Mouse (Mus musculus) heart, embryonic 11.5 days (tissue): ENCODE data around the gene Jhy. TPM values are rescaled to one million over a fixed set of nuclear protein-coding genes. Genes with fewer than 3 reads are reported as not detected.
A peak's percentile ranks its signal among the peaks of the same experiment; 100 is the strongest.

Experiments used
- ATAC-seq: fragments of 200-750 bp; cut with Nextera tagmentation; replicated peaks from 2 replicates; pipeline ENCODE4 v1.8.0; 2017; ENCODE audit warnings: moderate library complexity; ENCODE audit not compliant: insufficient number of reproducible peaks, low FRiP score, low TSS enrichment
- H3K27ac ChIP-seq: fragments of 300-500 bp; sonication (generic); 2 replicates; pipeline ENCODE4 v1.5.1; 2014; ENCODE audit warnings: mild to moderate bottlenecking, low read depth, low read length
- H3K27me3 ChIP-seq: fragments of 300-500 bp; sonication (generic); 2 replicates; pipeline ENCODE4 v1.6.1; 2014; ENCODE audit warnings: mild to moderate bottlenecking, low read length, mixed read lengths; ENCODE audit not compliant: control insufficient read depth, insufficient read depth
- H3K36me3 ChIP-seq: fragments of 300-500 bp; sonication (generic); 2 replicates; pipeline ENCODE4 v1.6.1; 2014; ENCODE audit warnings: mild to moderate bottlenecking, low read length, moderate library complexity, mixed read lengths; ENCODE audit not compliant: control insufficient read depth, insufficient read depth
- H3K4me1 ChIP-seq: fragments of 300-500 bp; sonication (generic); 2 replicates; pipeline ENCODE4 v1.6.1; 2014; ENCODE audit warnings: low read length; ENCODE audit not compliant: control insufficient read depth, insufficient read depth
- H3K4me2 ChIP-seq: fragments of 300-500 bp; sonication (generic); 2 replicates; pipeline ENCODE4 v1.6.1; 2014; ENCODE audit warnings: mild to moderate bottlenecking, moderate library complexity
- H3K4me3 ChIP-seq: fragments of 300-500 bp; sonication (generic); 2 replicates; pipeline ENCODE4 v1.5.1; 2014; ENCODE audit warnings: low read depth, low read length
- H3K9ac ChIP-seq: fragments of 300-500 bp; sonication (generic); 2 replicates; pipeline ENCODE4 v1.6.1; 2014; ENCODE audit warnings: mild to moderate bottlenecking, low read depth, low read length, moderate library complexity
- H3K9me3 ChIP-seq: fragments of 300-500 bp; sonication (generic); replicated peaks from 2 replicates; pipeline ENCODE4 v1.6.1; 2016; ENCODE audit warnings: low read length; ENCODE audit not compliant: control insufficient read depth
- WGBS: fragments of 180-500 bp; shearing (Covaris S2); extraction: QIAGEN DNeasy Blood & Tissue Kit; methylation state at CpG from one replicate; pipeline ENCODE4 v1.1.7; 2014; ENCODE audit not compliant: insufficient replicate concordance; 5-methylcytosine and 5-hydroxymethylcytosine counted together
- polyA plus RNA-seq: library from polyadenylated mRNA; unstranded; fragments of >200 nt; fragmentation: Nextera tagmentation; extraction: Ambion mirVana; gene quantifications from 2 replicates; pipeline ENCODE4 v1.2.1, GENCODE M21; 2014

Gene Jhy
- polyA plus RNA-seq, 1 experiment from 2014 or later = not detected

DNA sequence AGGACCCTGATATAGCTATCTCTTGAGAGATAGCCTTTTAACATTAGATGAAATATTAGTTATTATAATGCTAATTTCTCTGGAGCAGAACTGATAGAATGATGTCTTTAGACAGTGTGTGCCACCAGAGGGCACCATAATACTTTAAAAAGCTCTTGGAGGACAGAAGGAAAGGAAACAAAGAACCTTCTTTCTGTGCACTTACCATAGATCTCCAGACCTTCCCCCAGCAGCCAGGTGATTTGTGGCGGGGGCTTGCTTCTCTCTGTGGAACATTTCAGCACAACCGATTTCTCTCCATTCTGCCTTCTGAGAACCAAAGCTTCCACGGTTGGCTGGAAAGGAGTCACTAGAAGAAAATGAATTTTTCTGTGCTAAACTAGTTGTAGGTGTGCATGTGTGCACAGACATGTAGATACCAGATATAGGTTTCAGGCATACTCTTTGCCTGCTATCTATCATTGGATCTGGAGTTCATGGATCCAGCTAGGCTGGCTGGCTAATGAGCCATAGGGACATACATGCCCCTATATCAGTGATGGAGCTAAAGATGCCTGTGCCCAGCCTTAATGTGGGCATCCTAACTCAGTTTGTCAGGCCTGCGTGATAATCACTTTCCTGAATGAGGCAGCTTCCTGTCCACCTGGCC is 26.1 kb upstream of the Jhy start:
- Histone ChIP-seq H3K27ac (no peak overlapping the region), H3K27me3 (no peaks in the 10 kb centered on the region), H3K9ac (0 out of 2 replicates have a peak overlapping the region, but pooled peaks have one; percentile 22), H3K9me3 (no peaks in the 10 kb centered on the region), H3K4me3 (no peak overlapping the region), H3K4me2 (no peak overlapping the region), H3K36me3 (no peaks in the 10 kb centered on the region), H3K4me1 (no peaks in the 10 kb centered on the region)
- WGBS = 39% methylated on average over 4 of the region's 4 CpGs
- no peak for ATAC-seq

DNA sequence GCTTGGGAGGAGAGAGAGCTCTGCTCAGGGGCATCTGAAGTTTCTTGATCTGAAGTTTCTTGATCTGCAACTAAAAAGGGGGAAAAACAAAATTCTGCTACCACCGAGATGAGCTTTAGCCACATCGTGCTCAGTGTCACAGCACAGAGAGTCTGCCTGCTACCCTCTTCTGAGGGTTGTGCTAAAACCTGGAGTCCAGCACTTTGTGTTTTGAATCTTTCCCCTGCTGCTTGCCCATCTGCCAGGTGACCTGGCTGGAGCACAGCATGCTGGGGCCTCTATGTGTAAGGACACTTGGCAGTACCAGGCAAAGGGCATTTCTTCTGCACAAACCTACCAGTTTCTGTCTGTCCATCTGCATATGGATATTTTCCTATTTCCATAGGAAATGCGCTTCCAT is 20.4 kb upstream of the Jhy start:
- WGBS = 69% methylated on average over 3 of the region's 3 CpGs
- Histone ChIP-seq H3K4me1 (no peaks in the 10 kb centered on the region), H3K27me3 (no peaks in the 10 kb centered on the region), H3K4me2 (no peak overlapping the region), H3K9ac (no peak overlapping the region), H3K9me3 (no peaks in the 10 kb centered on the region), H3K36me3 (no peaks in the 10 kb centered on the region), H3K4me3 (no peak overlapping the region), H3K27ac (no peak overlapping the region)
- no peak for ATAC-seq

DNA sequence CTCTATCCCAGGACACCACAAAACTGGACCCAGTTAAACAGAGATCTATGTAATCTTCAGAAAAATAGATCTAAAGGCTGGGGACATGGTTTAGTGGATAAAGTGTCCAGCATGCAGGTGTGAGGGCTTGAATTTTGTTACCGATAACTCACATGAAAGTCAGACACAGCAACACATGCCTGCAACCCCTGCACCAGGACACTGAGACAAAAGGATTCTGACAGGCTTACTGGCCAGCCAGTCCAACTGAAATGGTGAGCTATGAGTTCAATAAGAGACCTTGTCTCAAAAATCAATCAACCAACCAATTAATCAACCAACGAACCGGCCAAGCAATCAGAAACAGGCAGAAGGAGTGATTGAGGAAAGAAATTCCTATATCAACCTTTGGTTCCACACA is 19.8 kb upstream of the Jhy start:
- ATAC-seq = no peak
- Histone ChIP-seq H3K27ac (no peak overlapping the region), H3K4me3 (no peak overlapping the region), H3K36me3 (no peaks in the 10 kb centered on the region), H3K9me3 (no peaks in the 10 kb centered on the region), H3K9ac (no peak overlapping the region), H3K4me2 (no peak overlapping the region), H3K4me1 (no peaks in the 10 kb centered on the region), H3K27me3 (no peaks in the 10 kb centered on the region)
- 73% methylated on average over 3 of the region's 3 CpGs for WGBS

DNA sequence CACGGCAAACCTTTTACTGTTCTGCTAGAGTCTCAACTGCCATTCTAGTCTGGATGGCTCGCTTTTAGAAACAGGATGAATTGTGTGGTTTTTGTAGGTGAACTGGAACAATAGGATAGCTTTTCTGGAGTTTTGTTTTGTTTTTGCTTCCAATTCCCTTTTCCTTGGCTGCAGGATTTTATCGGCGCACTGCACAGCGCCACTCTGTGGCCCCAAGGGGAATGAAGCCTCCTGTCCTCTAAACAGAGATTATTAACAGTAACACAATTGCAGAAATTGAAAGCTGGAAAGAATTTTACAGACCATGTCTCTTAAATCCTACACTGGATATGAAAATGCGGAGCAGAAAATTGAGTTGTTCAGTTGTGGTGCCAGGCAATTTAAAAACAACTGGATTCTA is 18.6 kb upstream of the Jhy start:
- Histone ChIP-seq H3K36me3 (no peaks in the 10 kb centered on the region), H3K4me1 (no peaks in the 10 kb centered on the region), H3K9me3 (no peaks in the 10 kb centered on the region), H3K27me3 (no peaks in the 10 kb centered on the region), H3K27ac (no peak overlapping the region), H3K4me2 (no peak overlapping the region), H3K4me3 (no peak overlapping the region), H3K9ac (no peak overlapping the region)
- 29% methylated on average over 6 of the region's 6 CpGs for WGBS
- no peak for ATAC-seq

DNA sequence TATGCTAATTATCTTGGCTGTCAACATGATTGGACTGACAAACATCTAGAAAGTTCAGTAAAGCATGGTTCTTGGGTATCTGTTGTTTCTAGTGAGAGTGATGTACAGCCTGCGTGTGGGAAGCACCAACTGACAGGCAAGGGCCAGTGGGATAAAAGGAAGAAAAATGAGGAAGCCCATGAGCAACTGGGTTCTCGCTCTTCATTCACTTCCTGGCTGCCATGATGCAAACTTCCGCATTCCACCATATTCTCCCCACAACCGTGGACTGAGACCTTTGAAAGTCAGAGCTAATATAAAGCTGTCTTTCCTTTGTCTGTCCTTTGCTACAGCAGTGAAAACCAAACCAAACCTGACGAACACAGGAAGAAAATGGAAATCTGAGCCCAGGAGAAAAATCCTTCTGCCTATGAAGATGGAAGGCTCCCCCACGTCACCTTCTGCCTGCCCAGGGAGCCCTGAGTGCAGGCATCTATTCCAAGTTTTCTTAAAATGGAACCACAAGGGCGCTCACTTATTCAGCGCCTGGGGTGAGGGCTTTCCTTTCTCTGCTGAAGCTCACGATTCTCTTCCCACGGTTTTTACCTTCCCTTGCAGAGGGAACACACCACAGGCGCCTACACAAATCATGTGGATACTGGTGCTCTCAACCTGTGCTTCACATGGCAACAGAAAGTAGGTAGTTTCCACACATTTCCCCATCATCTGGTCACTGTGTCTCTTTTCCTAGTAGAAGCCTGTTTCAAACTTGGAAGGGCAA is 10.3 kb upstream of the Jhy start:
- no peaks in the 10 kb centered on the region for H3K9me3 ChIP-seq
- WGBS = 75% methylated on average over 11 of the region's 11 CpGs
- H3K36me3 ChIP-seq = no peaks in the 10 kb centered on the region
- no peak overlapping the region for H3K27ac ChIP-seq
- no peaks in the 10 kb centered on the region for H3K4me1 ChIP-seq
- ATAC-seq = no peak
- H3K9ac ChIP-seq = no peak overlapping the region
- no peak overlapping the region for H3K4me3 ChIP-seq
- no peaks in the 10 kb centered on the region for H3K27me3 ChIP-seq
- H3K4me2 ChIP-seq = no peak overlapping the region

DNA sequence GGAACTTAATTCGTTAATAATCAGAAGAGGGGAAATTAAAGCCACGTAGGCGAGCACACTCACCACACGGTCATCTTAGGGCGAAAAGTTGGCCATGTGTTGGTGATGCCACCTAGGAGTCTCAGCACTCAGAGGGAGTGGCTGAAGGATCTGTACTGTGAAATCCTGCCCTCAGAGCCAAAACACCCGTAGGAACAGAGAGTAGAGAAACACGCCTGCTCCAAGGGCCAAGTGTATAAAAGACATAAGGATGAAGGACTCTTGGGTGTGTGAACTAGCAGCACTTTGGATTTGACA is 448 bp upstream of the Jhy start:
- Histone ChIP-seq H3K9ac (no peak overlapping the region), H3K4me1 (peaks cover 4% of the 10 kb centered on the region), H3K4me2 (peak overlapping the region; percentile 73), H3K27ac (no peak overlapping the region), H3K36me3 (no peaks in the 10 kb centered on the region), H3K9me3 (no peaks in the 10 kb centered on the region), H3K27me3 (peaks cover 34% of the 10 kb centered on the region), H3K4me3 (peak overlapping the region; percentile 50)
- ATAC-seq = no peak
- WGBS = 19% methylated on average over 7 of the region's 7 CpGs

DNA sequence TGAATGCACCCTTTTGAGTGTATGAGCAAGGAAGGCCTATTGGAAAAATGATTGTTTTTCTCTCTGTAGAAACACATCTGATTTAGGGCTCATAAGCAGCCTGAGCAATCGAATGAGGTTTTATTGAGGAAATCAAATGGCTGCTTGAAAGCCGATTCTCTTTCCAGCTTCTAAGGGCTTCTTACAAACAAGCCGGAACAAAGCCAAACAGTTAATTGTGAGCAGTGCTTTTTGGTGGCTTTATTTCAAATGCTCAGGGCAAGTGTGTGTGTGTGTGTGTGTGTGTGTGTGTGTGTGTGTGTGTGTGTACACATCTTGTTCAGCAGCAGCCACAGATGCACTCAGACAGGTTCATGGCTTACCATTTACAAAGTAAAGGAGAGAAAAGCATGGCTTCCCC is 2.5 kb downstream of the Jhy start:
- H3K36me3 ChIP-seq = no peaks in the 10 kb centered on the region
- H3K9me3 ChIP-seq = no peaks in the 10 kb centered on the region
- ATAC-seq = no peak
- no peak overlapping the region for H3K27ac ChIP-seq
- 81% methylated on average over 3 of the region's 3 CpGs for WGBS
- peaks cover 4% of the 10 kb centered on the region for H3K4me1 ChIP-seq
- H3K27me3 ChIP-seq = peaks cover 34% of the 10 kb centered on the region
- H3K4me2 ChIP-seq = no peak overlapping the region
- H3K9ac ChIP-seq = no peak overlapping the region
- no peak overlapping the region for H3K4me3 ChIP-seq

DNA sequence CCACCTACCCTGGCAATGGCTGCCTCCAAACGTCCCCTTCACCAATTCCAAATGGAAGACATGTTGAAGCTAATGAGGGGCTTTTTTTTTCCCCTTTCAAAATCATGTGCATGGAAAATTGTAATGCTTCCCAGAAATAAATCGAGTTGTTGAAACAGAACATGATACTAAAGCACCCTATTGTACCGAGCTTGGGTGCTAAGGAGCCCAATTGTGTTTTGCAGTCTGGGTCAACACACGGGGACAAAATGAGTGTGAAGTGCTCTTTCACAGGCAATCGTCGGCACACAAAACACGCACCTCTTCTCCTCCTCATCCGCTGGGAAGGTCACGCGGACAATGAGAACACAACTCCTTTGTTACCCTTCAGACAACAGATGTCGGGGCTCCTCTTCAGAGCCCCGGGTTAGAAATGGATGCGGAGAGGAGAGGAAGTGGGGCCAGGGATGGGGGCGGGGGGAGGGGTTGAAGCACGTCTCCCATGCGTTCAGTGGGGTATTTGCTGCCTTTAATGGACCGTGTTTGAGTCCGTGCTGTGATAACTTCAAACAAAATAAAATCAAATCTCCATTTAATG is 14.8 kb downstream of the Jhy start:
- Histone ChIP-seq H3K4me3 (no peak overlapping the region), H3K4me2 (no peak overlapping the region), H3K9ac (no peak overlapping the region), H3K27me3 (no peaks in the 10 kb centered on the region), H3K27ac (no peak overlapping the region), H3K9me3 (no peaks in the 10 kb centered on the region), H3K4me1 (no peaks in the 10 kb centered on the region), H3K36me3 (no peaks in the 10 kb centered on the region)
- WGBS = 63% methylated on average over 18 of the region's 18 CpGs
- ATAC-seq = no peak

DNA sequence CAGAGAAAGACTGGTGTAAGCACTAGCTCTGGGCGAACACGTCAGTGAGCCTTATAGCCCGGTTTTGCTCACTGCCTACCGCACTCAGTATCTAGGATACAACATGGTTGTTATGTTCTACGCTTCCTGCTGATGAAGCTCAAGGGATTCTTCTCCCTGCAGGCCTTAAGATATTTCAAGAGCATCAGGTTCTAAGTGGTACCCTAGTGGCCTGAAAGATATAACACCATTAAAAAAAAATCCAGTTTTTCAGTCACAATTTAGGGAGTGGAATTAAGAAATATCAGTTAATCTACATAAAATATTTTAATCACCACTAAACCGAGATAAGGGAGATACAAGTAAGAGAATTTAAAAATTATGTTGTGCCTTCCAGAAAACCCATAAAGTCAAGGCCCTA is 15.4 kb downstream of the Jhy start:
- no peaks in the 10 kb centered on the region for H3K36me3 ChIP-seq
- H3K9ac ChIP-seq = no peak overlapping the region
- no peaks in the 10 kb centered on the region for H3K9me3 ChIP-seq
- ATAC-seq = no peak
- H3K4me1 ChIP-seq = no peaks in the 10 kb centered on the region
- WGBS = 87% methylated on average over 6 of the region's 6 CpGs
- no peak overlapping the region for H3K4me2 ChIP-seq
- no peak overlapping the region for H3K4me3 ChIP-seq
- H3K27me3 ChIP-seq = no peaks in the 10 kb centered on the region
- no peak overlapping the region for H3K27ac ChIP-seq
